Comparison of ENCODE assay signal across 8 mouse cellular contexts in genomic region chr1:164247971-164248370, GRCm38 (mm10). TPM values are rescaled to one million over a fixed set of nuclear protein-coding genes. Genes with fewer than 3 reads are reported as not detected.
DNase-seq lines count a peak whose midpoint lies in the region; ATAC-seq and TF ChIP-seq lines count a peak whose summit lies in the region.

No protein-coding gene starts in this region.

- WGBS in kidney, postnatal 0 days = 11% methylated on average over 10 of the region's 10 CpGs
- WGBS in midbrain, embryonic 12.5 days = 11% methylated on average over 10 of the region's 10 CpGs

- H3K4me3 ChIP-seq in bone marrow macrophage, adult 2 months (ENCODE audit: insufficient read depth, low read length) = peak overlapping the region; percentile 67
- peak overlapping the region; percentile 57 for H3K4me3 ChIP-seq in kidney, postnatal 0 days (replicated peaks; ENCODE audit: low read depth, low read length)
- peak overlapping the region; percentile 69 for H3K4me3 ChIP-seq in midbrain, embryonic 12.5 days

- TF ChIP-seq POLR2A in bone marrow macrophage, adult 2 months (IDR thresholded peaks at IDR 0.05; ENCODE audit: borderline replicate concordance, low read depth, low read length) = no peak

- ATAC-seq in granulocyte monocyte progenitor cell, adult 5-6 weeks (replicated peaks; ENCODE audit: poor library complexity, severe bottlenecking) = peak; percentile 35
- ATAC-seq in kidney, postnatal 0 days (replicated peaks; ENCODE audit: low FRiP score, low read depth) = no peak
- no peak for ATAC-seq in midbrain, embryonic 12.5 days (ENCODE audit: low FRiP score, low read depth)
- no peak for ATAC-seq in frontal cortex, adult (ENCODE audit: low TSS enrichment)

- no peak for TF ChIP-seq CTCF in bone marrow macrophage, adult 2 months (IDR thresholded peaks at IDR 0.05; ENCODE audit: low read depth, low read length)
- TF ChIP-seq CTCF in kidney, postnatal 0 days (IDR thresholded peaks at IDR 0.05; ENCODE audit: low read depth) = no peak

- H3K27me3 ChIP-seq in kidney, postnatal 0 days (ENCODE audit: insufficient read depth, low read length) = no peaks in the 10 kb centered on the region
- H3K27me3 ChIP-seq in midbrain, embryonic 12.5 days = peaks cover 12% of the 10 kb centered on the region

- H3K36me3 ChIP-seq in kidney, postnatal 0 days (ENCODE audit: insufficient read depth, low read length) = no peaks in the 10 kb centered on the region
- H3K36me3 ChIP-seq in midbrain, embryonic 12.5 days = no peaks in the 10 kb centered on the region

- peak; percentile 92 for DNase-seq in heart, adult 11 months
- DNase-seq in heart, adult 8-10 months (ENCODE audit: low spot score) = no peak
- DNase-seq in kidney, postnatal 0 days (ENCODE audit: low spot score) = no peak
- DNase-seq in right cerebral cortex, postnatal 4 days = no peak

- peak overlapping the region; percentile 41 for H3K27ac ChIP-seq in bone marrow macrophage, adult 2 months (ENCODE audit: insufficient read depth, low read depth, low read length)
- H3K27ac ChIP-seq in kidney, postnatal 0 days = peak overlapping the region; percentile 65
- H3K27ac ChIP-seq in midbrain, embryonic 12.5 days (replicated peaks) = no peak overlapping the region

- H3K9me3 ChIP-seq in kidney, postnatal 0 days (replicated peaks; ENCODE audit: low read length) = no peaks in the 10 kb centered on the region
- H3K9me3 ChIP-seq in midbrain, embryonic 12.5 days = no peaks in the 10 kb centered on the region

- H3K9ac ChIP-seq in kidney, postnatal 0 days (ENCODE audit: low read depth, low read length) = peak overlapping the region; percentile 60
- peak overlapping the region; percentile 59 for H3K9ac ChIP-seq in midbrain, embryonic 12.5 days (replicated peaks)

- H3K4me2 ChIP-seq in kidney, postnatal 0 days (ENCODE audit: low read length) = peak overlapping the region; percentile 90
- H3K4me2 ChIP-seq in midbrain, embryonic 12.5 days (replicated peaks) = peak overlapping the region; percentile 64

- H3K4me1 ChIP-seq in bone marrow macrophage, adult 2 months (ENCODE audit: control insufficient read depth, insufficient read depth, low read length) = peaks cover 12% of the 10 kb centered on the region
- H3K4me1 ChIP-seq in kidney, postnatal 0 days (replicated peaks; ENCODE audit: insufficient read depth, low read length) = 0 out of 2 replicates have a peak, but pooled peaks cover 6% of the 10 kb centered on the region
- peaks cover 20% of the 10 kb centered on the region for H3K4me1 ChIP-seq in midbrain, embryonic 12.5 days

RNA-seq across cellular contexts. Expression of gene Slc19a2, which starts 0.9 kb away (rescaled TPM):
- 1 to 10 TPM; 6.4 to 9.5 (median 8.5) TPM for total RNA-seq in heart, adult 8-10 months (2022)
- 6.7 and 7.3 TPM in 2 replicates for polyA plus RNA-seq in bone marrow macrophage, adult 2 months (2012; ENCODE audit: insufficient read depth, insufficient read length, missing spikeins)
- 6.3 and 10.0 TPM in 2 replicates for total RNA-seq in granulocyte monocyte progenitor cell, adult 5-6 weeks (2014; fragmentation: Nextera tagmentation)
- total RNA-seq in granulocyte monocyte progenitor cell, adult 5-6 weeks (2017) = 5.1 and 9.6 TPM in 2 replicates
- polyA plus RNA-seq in kidney, postnatal 0 days (2015; fragmentation: Nextera tagmentation; extraction: Ambion mirVana) = 8.6 and 8.7 TPM in 2 replicates
- 10.7 and 11.1 TPM in 2 replicates for polyA plus RNA-seq in midbrain, embryonic 12.5 days (2016; fragmentation: Nextera tagmentation; extraction: Ambion mirVana)

RNA-seq across cellular contexts. Expression of gene Ccdc181, which starts 27.4 kb away (rescaled TPM):
- 10 to 100 TPM in 1 of 4 experiments, 1 to 10 TPM in 3; 9.0 to 10.0 (median 10.0) TPM for total RNA-seq in heart, adult 8-10 months (2022)
- 10.2 and 11.1 TPM in 2 replicates for polyA plus RNA-seq in bone marrow macrophage, adult 2 months (2012; ENCODE audit: insufficient read depth, insufficient read length, missing spikeins)
- total RNA-seq in granulocyte monocyte progenitor cell, adult 5-6 weeks (2014; fragmentation: Nextera tagmentation) = 5.5 and 6.1 TPM in 2 replicates
- 23.0 and 25.3 TPM in 2 replicates for total RNA-seq in granulocyte monocyte progenitor cell, adult 5-6 weeks (2017)
- polyA plus RNA-seq in kidney, postnatal 0 days (2015; fragmentation: Nextera tagmentation; extraction: Ambion mirVana) = 15.7 and 16.6 TPM in 2 replicates
- 16.8 and 18.4 TPM in 2 replicates for polyA plus RNA-seq in midbrain, embryonic 12.5 days (2016; fragmentation: Nextera tagmentation; extraction: Ambion mirVana)

RNA-seq across cellular contexts. Expression of gene Nme7, which starts 56.0 kb away (rescaled TPM):
- total RNA-seq in heart, adult 8-10 months (2022) = 1 to 10 TPM; 4.0 to 5.4 (median 4.7) TPM
- 15.7 and 16.0 TPM in 2 replicates for polyA plus RNA-seq in bone marrow macrophage, adult 2 months (2012; ENCODE audit: insufficient read depth, insufficient read length, missing spikeins)
- 13.1 and 23.5 TPM in 2 replicates for total RNA-seq in granulocyte monocyte progenitor cell, adult 5-6 weeks (2014; fragmentation: Nextera tagmentation)
- 43.2 and 53.0 TPM in 2 replicates for total RNA-seq in granulocyte monocyte progenitor cell, adult 5-6 weeks (2017)
- 41.7 and 42.0 TPM in 2 replicates for polyA plus RNA-seq in kidney, postnatal 0 days (2015; fragmentation: Nextera tagmentation; extraction: Ambion mirVana)
- polyA plus RNA-seq in midbrain, embryonic 12.5 days (2016; fragmentation: Nextera tagmentation; extraction: Ambion mirVana) = 27.8 and 30.5 TPM in 2 replicates

RNA-seq across cellular contexts. Expression of gene Blzf1, which starts 59.3 kb away (rescaled TPM):
- 10 to 100 TPM; 21.3 to 22.2 (median 21.8) TPM for total RNA-seq in heart, adult 8-10 months (2022)
- 11.0 and 11.2 TPM in 2 replicates for polyA plus RNA-seq in bone marrow macrophage, adult 2 months (2012; ENCODE audit: insufficient read depth, insufficient read length, missing spikeins)
- 15.6 and 30.9 TPM in 2 replicates for total RNA-seq in granulocyte monocyte progenitor cell, adult 5-6 weeks (2014; fragmentation: Nextera tagmentation)
- total RNA-seq in granulocyte monocyte progenitor cell, adult 5-6 weeks (2017) = 36.2 and 44.7 TPM in 2 replicates
- polyA plus RNA-seq in kidney, postnatal 0 days (2015; fragmentation: Nextera tagmentation; extraction: Ambion mirVana) = 25.0 and 29.7 TPM in 2 replicates
- 26.5 and 28.9 TPM in 2 replicates for polyA plus RNA-seq in midbrain, embryonic 12.5 days (2016; fragmentation: Nextera tagmentation; extraction: Ambion mirVana)
